Mouse (Mus musculus) CH12.LX (cell line): ENCODE results near the gene Prr5l.

Experiments used
- CTCF ChIP-seq, 2 experiments: IDR thresholded peaks in 1 of 2; conservative IDR thresholded peaks in 1 of 2; 2 replicates each; pipeline ENCODE4 v1.5.1; 2011 to 2012; ENCODE audit warnings: low read depth in 2 of 2, low read length in 2 of 2, improper control_type of control experiment in 1 of 2, inconsistent platforms in 1 of 2, mild to moderate bottlenecking in 1 of 2, moderate library complexity in 1 of 2
- E2F4 ChIP-seq: IDR thresholded peaks from 2 replicates; pipeline ENCODE4 v1.6.1; 2011; ENCODE audit warnings: low read depth, low read length, improper control_type of control experiment; ENCODE audit not compliant: insufficient replicate concordance
- ETS1 ChIP-seq: conservative IDR thresholded peaks from 2 replicates; pipeline ENCODE4 v1.6.1; 2012; ENCODE audit warnings: low read depth, mild to moderate bottlenecking, inconsistent platforms, low read length, improper control_type of control experiment, moderate library complexity
- KAT2A ChIP-seq: IDR thresholded peaks from 2 replicates; pipeline ENCODE4 v1.6.1; 2012; ENCODE audit warnings: low read length, improper control_type of control experiment, inconsistent platforms; ENCODE audit not compliant: insufficient replicate concordance
- MAFK ChIP-seq: IDR thresholded peaks from 2 replicates; pipeline ENCODE4 v1.6.1; 2011; ENCODE audit warnings: low read length, improper control_type of control experiment; ENCODE audit not compliant: insufficient replicate concordance
- MYC ChIP-seq: IDR thresholded peaks from 2 replicates; pipeline ENCODE4 v1.6.1; 2011; ENCODE audit warnings: low read depth, mild to moderate bottlenecking, improper control_type of control experiment, low read length
- POLR2A ChIP-seq: IDR thresholded peaks from 2 replicates; pipeline ENCODE4 v1.6.1; 2011; ENCODE audit warnings: low read depth, mild to moderate bottlenecking, improper control_type of control experiment, low read length
- TBP ChIP-seq: conservative IDR thresholded peaks from 2 replicates; pipeline ENCODE4 v1.6.1; 2011; ENCODE audit warnings: low read depth, low read length, improper control_type of control experiment
- TCF12 ChIP-seq: IDR thresholded peaks from 2 replicates; pipeline ENCODE4 v1.6.1; 2014; ENCODE audit warnings: low read depth, mild to moderate bottlenecking, inconsistent platforms, low read length, improper control_type of control experiment
- USF1 ChIP-seq: IDR thresholded peaks from 2 replicates; pipeline ENCODE4 v1.6.1; 2014; ENCODE audit warnings: low read depth, mild to moderate bottlenecking, inconsistent platforms, low read length, improper control_type of control experiment
- USF2 ChIP-seq: conservative IDR thresholded peaks from 2 replicates; pipeline ENCODE4 v1.6.1; 2011; ENCODE audit warnings: low read depth, low read length, improper control_type of control experiment
- ZC3H11A ChIP-seq: IDR thresholded peaks from 2 replicates; pipeline ENCODE4 v1.6.1; 2012; ENCODE audit warnings: low read depth, mild to moderate bottlenecking, inconsistent platforms, low read length, improper control_type of control experiment
- ZKSCAN1 ChIP-seq: IDR thresholded peaks from 2 replicates; pipeline ENCODE4 v1.6.1; 2012; ENCODE audit warnings: low read depth, inconsistent platforms, low read length, improper control_type of control experiment, borderline replicate concordance
- ZNF384 ChIP-seq: IDR thresholded peaks from 2 replicates; pipeline ENCODE4 v1.6.1; 2012; ENCODE audit warnings: low read depth, low read length, improper control_type of control experiment, inconsistent platforms

- TF ChIP-seq CTCF (conservative IDR thresholded peaks at IDR 0.05 in 1 of 2, IDR thresholded peaks at IDR 0.05 in 1 of 2; ENCODE audit: low read depth in 2 of 2, low read length in 2 of 2) (no peak), MAFK (no peak), USF2 (no peak), ZC3H11A (no peak), POLR2A (no peak), ETS1 (no peak), ZNF384 (no peak), USF1 (no peak), MYC (no peak), KAT2A (no peak), TBP (no peak), TCF12 (no peak), E2F4 (no peak), ZKSCAN1 (no peak)
Measured at GRCm38 (mm10) chr2:101792130-101792529, 90.7 kb downstream of the Prr5l start.
